Mouse (Mus musculus): ENCODE measurements at regions not wholly inside any gene's neighbourhood (a gene's known extent, or its start where the extent isn't known, plus 50 kb on each side); places are given as distances from the start of the nearest gene placed in this dataset.

- Histone ChIP-seq H3K36me3 (ENCODE audit: control insufficient read depth, insufficient read depth, low read length) (no peaks in the 10 kb centered on the region), H3K27ac (ENCODE audit: low read length) (no peak overlapping the region), H3K9ac (ENCODE audit: low read depth, low read length) (no peak overlapping the region), H3K27me3 (ENCODE audit: control insufficient read depth, insufficient read depth, low read depth, low read length) (no peaks in the 10 kb centered on the region), H3K4me2 (ENCODE audit: low read length) (no peak overlapping the region), H3K4me3 (ENCODE audit: low read depth, low read length) (no peak overlapping the region), H3K4me1 (ENCODE audit: control insufficient read depth, insufficient read depth, low read length) (peaks cover 7% of the 10 kb centered on the region; the same call in 1 of the 2 replicates), H3K9me3 (replicated peaks; ENCODE audit: control insufficient read depth, low read length, poor library complexity, severe bottlenecking) (no peaks in the 10 kb centered on the region)
- no peak for ATAC-seq
- 70% methylated on average over 3 of the region's 3 CpGs for WGBS
Observed at GRCm38 (mm10) chr5:64609378-64610087, 193.7 kb upstream of the Klf3 start.

DNA sequence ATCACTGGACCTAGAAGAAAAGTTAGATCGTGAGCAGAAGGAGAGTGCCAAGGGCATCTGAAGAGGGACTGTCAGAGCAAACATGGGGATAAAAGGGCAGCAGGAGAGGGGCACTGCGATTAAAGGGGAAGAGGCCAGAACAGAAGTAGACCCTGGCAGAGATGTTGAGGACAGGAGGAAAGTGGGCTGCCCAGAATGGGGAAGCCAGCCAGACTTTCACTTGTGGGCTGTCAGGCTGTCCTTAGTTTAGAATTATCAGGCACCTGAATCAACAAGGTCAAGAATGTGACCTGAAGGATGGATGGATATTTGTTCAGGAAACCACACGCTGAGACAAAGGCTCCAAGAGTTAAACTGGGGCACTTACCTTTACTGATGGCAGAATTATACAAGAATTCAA lies 193.0 kb upstream of the Klf3 start:
- Histone ChIP-seq H3K9ac (ENCODE audit: low read depth, low read length) (no peak overlapping the region), H3K9me3 (replicated peaks; ENCODE audit: control insufficient read depth, low read length, poor library complexity, severe bottlenecking) (no peaks in the 10 kb centered on the region), H3K36me3 (ENCODE audit: control insufficient read depth, insufficient read depth, low read length) (no peaks in the 10 kb centered on the region), H3K4me3 (ENCODE audit: low read depth, low read length) (no peak overlapping the region), H3K4me1 (ENCODE audit: control insufficient read depth, insufficient read depth, low read length) (peaks cover 7% of the 10 kb centered on the region; the same call in 1 of the 2 replicates), H3K4me2 (ENCODE audit: low read length) (no peak overlapping the region), H3K27me3 (ENCODE audit: control insufficient read depth, insufficient read depth, low read depth, low read length) (no peaks in the 10 kb centered on the region), H3K27ac (ENCODE audit: low read length) (no peak overlapping the region)
- 3% methylated on average over 3 of the region's 3 CpGs for WGBS
- no peak for ATAC-seq

GRCm38 (mm10) chr5:64610562-64611405 lies 192.4 kb upstream of the Klf3 start:
- H3K9ac ChIP-seq (ENCODE audit: low read depth, low read length) = no peak overlapping the region
- peak; percentile 72 for ATAC-seq
- H3K4me3 ChIP-seq (ENCODE audit: low read depth, low read length) = no peak overlapping the region
- no peaks in the 10 kb centered on the region for H3K27me3 ChIP-seq (ENCODE audit: control insufficient read depth, insufficient read depth, low read depth, low read length)
- no peak overlapping the region for H3K4me2 ChIP-seq (ENCODE audit: low read length)
- 8% methylated on average over 13 of the region's 13 CpGs for WGBS
- H3K36me3 ChIP-seq (ENCODE audit: control insufficient read depth, insufficient read depth, low read length) = no peaks in the 10 kb centered on the region
- peaks cover 7% of the 10 kb centered on the region; the same call in 1 of the 2 replicates for H3K4me1 ChIP-seq (ENCODE audit: control insufficient read depth, insufficient read depth, low read length)
- no peaks in the 10 kb centered on the region for H3K9me3 ChIP-seq (replicated peaks; ENCODE audit: control insufficient read depth, low read length, poor library complexity, severe bottlenecking)
- H3K27ac ChIP-seq (ENCODE audit: low read length) = no peak overlapping the region

GRCm38 (mm10) chr5:64612017-64612416 lies 191.2 kb upstream of the Klf3 start:
- ATAC-seq = no peak
- 88% methylated on average over 7 of the region's 7 CpGs for WGBS

DNA sequence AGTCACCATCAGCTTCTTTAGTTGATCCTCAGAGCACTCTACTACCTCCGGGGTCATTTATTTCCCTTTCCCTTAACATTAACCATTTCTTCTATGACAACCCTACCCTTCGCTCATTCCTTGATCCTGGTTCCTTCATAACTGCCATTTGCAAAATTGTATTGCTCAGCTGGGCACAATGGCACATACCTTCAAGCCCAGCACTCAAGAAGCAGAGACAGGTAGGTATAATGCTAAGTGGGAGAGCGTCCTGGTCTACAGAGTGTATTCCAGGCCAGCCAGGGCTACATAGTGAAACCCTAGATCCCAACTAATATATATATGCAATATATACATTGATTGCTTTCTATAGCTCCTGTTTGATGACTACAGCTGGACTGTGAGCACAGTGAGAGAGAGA lies 189.5 kb upstream of the Klf3 start:
- H3K4me3 ChIP-seq (ENCODE audit: low read depth, low read length) = no peak overlapping the region
- ATAC-seq = no peak
- 96% methylated on average over 3 of the region's 3 CpGs for WGBS

More at GRCm38 (mm10) chr5:64612017-64612416, 191.2 kb upstream of the Klf3 start:
- Histone ChIP-seq H3K4me2 (ENCODE audit: low read length) (no peak overlapping the region), H3K27ac (ENCODE audit: low read length) (no peak overlapping the region), H3K9me3 (replicated peaks; ENCODE audit: control insufficient read depth, low read length, poor library complexity, severe bottlenecking) (no peaks in the 10 kb centered on the region), H3K4me1 (ENCODE audit: control insufficient read depth, insufficient read depth, low read length) (peaks cover 7% of the 10 kb centered on the region; the same call in 1 of the 2 replicates), H3K36me3 (ENCODE audit: control insufficient read depth, insufficient read depth, low read length) (no peaks in the 10 kb centered on the region), H3K9ac (ENCODE audit: low read depth, low read length) (no peak overlapping the region), H3K4me3 (ENCODE audit: low read depth, low read length) (no peak overlapping the region), H3K27me3 (ENCODE audit: control insufficient read depth, insufficient read depth, low read depth, low read length) (no peaks in the 10 kb centered on the region)

DNA sequence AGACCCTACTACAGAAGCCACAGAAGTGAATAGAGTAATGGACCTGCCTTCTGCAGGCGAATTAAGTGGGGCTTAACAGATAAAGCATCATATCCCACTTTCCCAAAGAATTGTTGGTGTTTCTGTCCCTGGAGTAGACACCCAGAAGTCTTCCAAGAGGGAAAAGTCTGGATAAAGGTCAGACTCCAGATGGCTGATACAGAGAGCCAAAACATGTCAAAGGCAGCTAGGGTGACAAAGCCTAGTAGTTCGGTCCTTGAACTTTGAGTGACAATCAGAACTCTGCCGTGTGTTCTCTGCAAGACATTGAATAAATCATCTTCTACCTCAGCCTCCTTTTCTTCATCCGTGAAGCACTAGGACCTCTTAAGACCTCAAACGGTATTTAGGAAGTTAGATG lies 185.1 kb upstream of the Klf3 start:
- H3K9ac ChIP-seq (ENCODE audit: low read depth, low read length) = no peak overlapping the region
- no peaks in the 10 kb centered on the region for H3K4me1 ChIP-seq (ENCODE audit: control insufficient read depth, insufficient read depth, low read length)
- H3K27me3 ChIP-seq (ENCODE audit: control insufficient read depth, insufficient read depth, low read depth, low read length) = no peaks in the 10 kb centered on the region
- H3K36me3 ChIP-seq (ENCODE audit: control insufficient read depth, insufficient read depth, low read length) = no peaks in the 10 kb centered on the region
- H3K9me3 ChIP-seq (replicated peaks; ENCODE audit: control insufficient read depth, low read length, poor library complexity, severe bottlenecking) = no peaks in the 10 kb centered on the region
- WGBS = 77% methylated on average over 5 of the region's 5 CpGs
- no peak for ATAC-seq
- H3K27ac ChIP-seq (ENCODE audit: low read length) = no peak overlapping the region
- no peak overlapping the region for H3K4me3 ChIP-seq (ENCODE audit: low read depth, low read length)
- no peak overlapping the region for H3K4me2 ChIP-seq (ENCODE audit: low read length)

More for the DNA sequence above, 189.5 kb upstream of the Klf3 start:
- Histone ChIP-seq H3K36me3 (ENCODE audit: control insufficient read depth, insufficient read depth, low read length) (no peaks in the 10 kb centered on the region), H3K9ac (ENCODE audit: low read depth, low read length) (no peak overlapping the region), H3K9me3 (replicated peaks; ENCODE audit: control insufficient read depth, low read length, poor library complexity, severe bottlenecking) (no peaks in the 10 kb centered on the region), H3K27me3 (ENCODE audit: control insufficient read depth, insufficient read depth, low read depth, low read length) (no peaks in the 10 kb centered on the region), H3K4me1 (ENCODE audit: control insufficient read depth, insufficient read depth, low read length) (peaks cover 7% of the 10 kb centered on the region; the same call in 1 of the 2 replicates), H3K27ac (ENCODE audit: low read length) (no peak overlapping the region), H3K4me2 (ENCODE audit: low read length) (no peak overlapping the region)

GRCm38 (mm10) chr5:64619752-64620151 lies 183.4 kb upstream of the Klf3 start:
- H3K4me2 ChIP-seq (ENCODE audit: low read length) = no peak overlapping the region
- H3K9me3 ChIP-seq (replicated peaks; ENCODE audit: control insufficient read depth, low read length, poor library complexity, severe bottlenecking) = no peaks in the 10 kb centered on the region
- WGBS = 97% methylated on average over 5 of the region's 5 CpGs
- H3K27me3 ChIP-seq (ENCODE audit: control insufficient read depth, insufficient read depth, low read depth, low read length) = no peaks in the 10 kb centered on the region
- ATAC-seq = no peak
- no peak overlapping the region for H3K4me3 ChIP-seq (ENCODE audit: low read depth, low read length)
- no peaks in the 10 kb centered on the region for H3K36me3 ChIP-seq (ENCODE audit: control insufficient read depth, insufficient read depth, low read length)
- H3K4me1 ChIP-seq (ENCODE audit: control insufficient read depth, insufficient read depth, low read length) = no peaks in the 10 kb centered on the region
- H3K9ac ChIP-seq (ENCODE audit: low read depth, low read length) = no peak overlapping the region
- H3K27ac ChIP-seq (ENCODE audit: low read length) = no peak overlapping the region

DNA sequence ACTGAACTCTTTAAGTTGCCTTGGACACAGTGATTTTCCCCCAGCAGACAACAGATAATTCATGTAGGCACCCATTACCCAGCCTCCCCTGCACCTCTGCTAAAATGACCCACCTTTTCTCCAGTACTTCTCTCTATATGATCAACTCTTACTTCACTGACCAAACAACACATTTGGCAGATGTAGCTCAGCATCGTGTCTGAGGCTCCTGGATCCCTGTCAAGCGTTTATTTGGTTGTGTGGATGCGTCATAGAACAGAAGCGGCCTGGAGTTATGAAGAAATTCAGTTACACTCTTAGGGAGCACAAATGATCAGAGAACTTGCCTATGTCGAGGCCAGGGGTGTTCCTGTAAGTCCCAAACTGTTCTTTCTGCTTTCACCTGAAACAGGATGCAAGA lies 182.5 kb upstream of the Klf3 start:
- no peak for ATAC-seq
- Histone ChIP-seq H3K4me3 (ENCODE audit: low read depth, low read length) (no peak overlapping the region), H3K9ac (ENCODE audit: low read depth, low read length) (no peak overlapping the region), H3K27ac (ENCODE audit: low read length) (no peak overlapping the region), H3K4me1 (ENCODE audit: control insufficient read depth, insufficient read depth, low read length) (no peaks in the 10 kb centered on the region), H3K36me3 (ENCODE audit: control insufficient read depth, insufficient read depth, low read length) (no peaks in the 10 kb centered on the region), H3K4me2 (ENCODE audit: low read length) (no peak overlapping the region), H3K27me3 (ENCODE audit: control insufficient read depth, insufficient read depth, low read depth, low read length) (no peaks in the 10 kb centered on the region), H3K9me3 (replicated peaks; ENCODE audit: control insufficient read depth, low read length, poor library complexity, severe bottlenecking) (no peaks in the 10 kb centered on the region)
- 89% methylated on average over 5 of the region's 5 CpGs for WGBS

- Histone ChIP-seq H3K4me2 (ENCODE audit: low read length) (no peak overlapping the region), H3K4me1 (ENCODE audit: control insufficient read depth, insufficient read depth, low read length) (no peaks in the 10 kb centered on the region), H3K27ac (ENCODE audit: low read length) (no peak overlapping the region), H3K27me3 (ENCODE audit: control insufficient read depth, insufficient read depth, low read depth, low read length) (no peaks in the 10 kb centered on the region), H3K36me3 (ENCODE audit: control insufficient read depth, insufficient read depth, low read length) (no peaks in the 10 kb centered on the region), H3K9me3 (replicated peaks; ENCODE audit: control insufficient read depth, low read length, poor library complexity, severe bottlenecking) (no peaks in the 10 kb centered on the region), H3K4me3 (ENCODE audit: low read depth, low read length) (no peak overlapping the region), H3K9ac (ENCODE audit: low read depth, low read length) (no peak overlapping the region)
- no peak for ATAC-seq
- 97% methylated on average over 1 of the region's 1 CpGs for WGBS
Observed at GRCm38 (mm10) chr5:64621386-64621785, 181.8 kb upstream of the Klf3 start.
